Mouse (Mus musculus): ENCODE measurements around the gene Arhgap42. TPM values are rescaled to one million over a fixed set of nuclear protein-coding genes. Genes with fewer than 3 reads are reported as not detected.

The Arhgap42 gene
- polyA plus RNA-seq, 1 experiment from 2014 or later, result 43.4 TPM

- Histone ChIP-seq H3K9ac (ENCODE audit: low read depth, low read length) (no peak overlapping the region), H3K4me1 (ENCODE audit: control insufficient read depth, insufficient read depth, low read length) (no peaks in the 10 kb centered on the region), H3K9me3 (ENCODE audit: control insufficient read depth, low read length) (no peaks in the 10 kb centered on the region), H3K4me3 (ENCODE audit: low read length) (no peak overlapping the region), H3K27me3 (ENCODE audit: control insufficient read depth, insufficient read depth, low read length) (no peaks in the 10 kb centered on the region), H3K27ac (ENCODE audit: low read depth, low read length) (no peak overlapping the region), H3K36me3 (ENCODE audit: control insufficient read depth, insufficient read depth, low read length) (no peaks in the 10 kb centered on the region), H3K4me2 (replicated peaks; ENCODE audit: low read depth, low read length) (no peak overlapping the region)
- 38% methylated on average over 3 of the region's 3 CpGs for WGBS
- peak; percentile 68; the same call in 1 of the 2 replicates for ATAC-seq (ENCODE audit: low FRiP score, low TSS enrichment)
Observed at GRCm38 (mm10) chr9:9104761-9105160, 134.1 kb downstream of the Arhgap42 start.

- Histone ChIP-seq H3K4me1 (ENCODE audit: control insufficient read depth, insufficient read depth, low read length) (no peaks in the 10 kb centered on the region), H3K27me3 (ENCODE audit: control insufficient read depth, insufficient read depth, low read length) (no peaks in the 10 kb centered on the region), H3K9ac (ENCODE audit: low read depth, low read length) (no peak overlapping the region), H3K4me3 (ENCODE audit: low read length) (no peak overlapping the region), H3K4me2 (replicated peaks; ENCODE audit: low read depth, low read length) (no peak overlapping the region), H3K9me3 (ENCODE audit: control insufficient read depth, low read length) (no peaks in the 10 kb centered on the region), H3K27ac (ENCODE audit: low read depth, low read length) (no peak overlapping the region), H3K36me3 (ENCODE audit: control insufficient read depth, insufficient read depth, low read length) (no peaks in the 10 kb centered on the region)
- 84% methylated on average over 2 of the region's 2 CpGs for WGBS
- ATAC-seq (ENCODE audit: low FRiP score, low TSS enrichment), result no peak
Observed at GRCm38 (mm10) chr9:9102158-9102514, 136.8 kb downstream of the Arhgap42 start.

GRCm38 (mm10) chr9:9101482-9102157, 137.3 kb downstream of the Arhgap42 start:
- Histone ChIP-seq H3K4me3 (ENCODE audit: low read length) (no peak overlapping the region), H3K4me1 (ENCODE audit: control insufficient read depth, insufficient read depth, low read length) (no peaks in the 10 kb centered on the region), H3K27me3 (ENCODE audit: control insufficient read depth, insufficient read depth, low read length) (no peaks in the 10 kb centered on the region), H3K9ac (ENCODE audit: low read depth, low read length) (no peak overlapping the region), H3K27ac (ENCODE audit: low read depth, low read length) (no peak overlapping the region), H3K9me3 (ENCODE audit: control insufficient read depth, low read length) (no peaks in the 10 kb centered on the region), H3K4me2 (replicated peaks; ENCODE audit: low read depth, low read length) (no peak overlapping the region), H3K36me3 (ENCODE audit: control insufficient read depth, insufficient read depth, low read length) (no peaks in the 10 kb centered on the region)
- 79% methylated on average over 12 of the region's 12 CpGs for WGBS
- no peak for ATAC-seq (ENCODE audit: low FRiP score, low TSS enrichment)

- H3K27ac ChIP-seq (ENCODE audit: low read depth, low read length), result no peak overlapping the region
- no peak overlapping the region for H3K4me3 ChIP-seq (ENCODE audit: low read length)
- no peak for ATAC-seq (ENCODE audit: low FRiP score, low TSS enrichment)
- H3K36me3 ChIP-seq (ENCODE audit: control insufficient read depth, insufficient read depth, low read length), result no peaks in the 10 kb centered on the region
- H3K9ac ChIP-seq (ENCODE audit: low read depth, low read length), result no peak overlapping the region
- no peaks in the 10 kb centered on the region for H3K4me1 ChIP-seq (ENCODE audit: control insufficient read depth, insufficient read depth, low read length)
- WGBS, result 74% methylated on average over 4 of the region's 4 CpGs
- no peaks in the 10 kb centered on the region for H3K9me3 ChIP-seq (ENCODE audit: control insufficient read depth, low read length)
- H3K4me2 ChIP-seq (replicated peaks; ENCODE audit: low read depth, low read length), result no peak overlapping the region
- no peaks in the 10 kb centered on the region for H3K27me3 ChIP-seq (ENCODE audit: control insufficient read depth, insufficient read depth, low read length)
Observed at GRCm38 (mm10) chr9:9101055-9101454, 137.8 kb downstream of the Arhgap42 start.

- Histone ChIP-seq H3K27ac (ENCODE audit: low read depth, low read length) (no peak overlapping the region), H3K9ac (ENCODE audit: low read depth, low read length) (no peak overlapping the region), H3K36me3 (ENCODE audit: control insufficient read depth, insufficient read depth, low read length) (no peaks in the 10 kb centered on the region), H3K9me3 (ENCODE audit: control insufficient read depth, low read length) (no peaks in the 10 kb centered on the region), H3K27me3 (ENCODE audit: control insufficient read depth, insufficient read depth, low read length) (no peaks in the 10 kb centered on the region), H3K4me1 (ENCODE audit: control insufficient read depth, insufficient read depth, low read length) (no peaks in the 10 kb centered on the region), H3K4me3 (ENCODE audit: low read length) (no peak overlapping the region), H3K4me2 (replicated peaks; ENCODE audit: low read depth, low read length) (no peak overlapping the region)
- 92% methylated on average over 4 of the region's 4 CpGs for WGBS
- ATAC-seq (ENCODE audit: low FRiP score, low TSS enrichment), result no peak
Observed at GRCm38 (mm10) chr9:9097835-9098234, 141.1 kb downstream of the Arhgap42 start.

- WGBS, result 83% methylated on average over 1 of the region's 1 CpGs
- Histone ChIP-seq H3K27me3 (ENCODE audit: control insufficient read depth, insufficient read depth, low read length) (no peaks in the 10 kb centered on the region), H3K9me3 (ENCODE audit: control insufficient read depth, low read length) (no peaks in the 10 kb centered on the region), H3K4me1 (ENCODE audit: control insufficient read depth, insufficient read depth, low read length) (no peaks in the 10 kb centered on the region), H3K4me3 (ENCODE audit: low read length) (no peak overlapping the region), H3K36me3 (ENCODE audit: control insufficient read depth, insufficient read depth, low read length) (no peaks in the 10 kb centered on the region), H3K27ac (ENCODE audit: low read depth, low read length) (no peak overlapping the region), H3K9ac (ENCODE audit: low read depth, low read length) (no peak overlapping the region), H3K4me2 (replicated peaks; ENCODE audit: low read depth, low read length) (no peak overlapping the region)
- no peak for ATAC-seq (ENCODE audit: low FRiP score, low TSS enrichment)
Observed at GRCm38 (mm10) chr9:9096761-9097160, 142.1 kb downstream of the Arhgap42 start.

GRCm38 (mm10) chr9:9093096-9093495, 145.8 kb downstream of the Arhgap42 start:
- no peak overlapping the region for H3K9ac ChIP-seq (ENCODE audit: low read depth, low read length)
- no peak for ATAC-seq (ENCODE audit: low FRiP score, low TSS enrichment)
- no peak overlapping the region for H3K27ac ChIP-seq (ENCODE audit: low read depth, low read length)
- no peaks in the 10 kb centered on the region for H3K4me1 ChIP-seq (ENCODE audit: control insufficient read depth, insufficient read depth, low read length)
- H3K36me3 ChIP-seq (ENCODE audit: control insufficient read depth, insufficient read depth, low read length), result no peaks in the 10 kb centered on the region
- WGBS, result 52% methylated on average over 1 of the region's 1 CpGs
- H3K4me3 ChIP-seq (ENCODE audit: low read length), result no peak overlapping the region
- H3K9me3 ChIP-seq (ENCODE audit: control insufficient read depth, low read length), result no peaks in the 10 kb centered on the region
- no peak overlapping the region for H3K4me2 ChIP-seq (replicated peaks; ENCODE audit: low read depth, low read length)
- H3K27me3 ChIP-seq (ENCODE audit: control insufficient read depth, insufficient read depth, low read length), result no peaks in the 10 kb centered on the region

- no peak overlapping the region for H3K4me3 ChIP-seq (ENCODE audit: low read length)
- 88% methylated on average over 2 of the region's 2 CpGs for WGBS
- H3K9ac ChIP-seq (ENCODE audit: low read depth, low read length), result no peak overlapping the region
- H3K4me2 ChIP-seq (replicated peaks; ENCODE audit: low read depth, low read length), result no peak overlapping the region
- H3K36me3 ChIP-seq (ENCODE audit: control insufficient read depth, insufficient read depth, low read length), result no peaks in the 10 kb centered on the region
- H3K9me3 ChIP-seq (ENCODE audit: control insufficient read depth, low read length), result no peaks in the 10 kb centered on the region
- H3K4me1 ChIP-seq (ENCODE audit: control insufficient read depth, insufficient read depth, low read length), result no peaks in the 10 kb centered on the region
- H3K27me3 ChIP-seq (ENCODE audit: control insufficient read depth, insufficient read depth, low read length), result no peaks in the 10 kb centered on the region
- no peak for ATAC-seq (ENCODE audit: low FRiP score, low TSS enrichment)
- H3K27ac ChIP-seq (ENCODE audit: low read depth, low read length), result no peak overlapping the region
Observed at GRCm38 (mm10) chr9:9083441-9083840, 155.5 kb downstream of the Arhgap42 start.

GRCm38 (mm10) chr9:9052920-9053319, 186.0 kb downstream of the Arhgap42 start:
- ATAC-seq (ENCODE audit: low FRiP score, low TSS enrichment), result no peak
- no peak overlapping the region for H3K4me3 ChIP-seq (ENCODE audit: low read length)

More at GRCm38 (mm10) chr9:9052920-9053319, 186.0 kb downstream of the Arhgap42 start:
- H3K27ac ChIP-seq (ENCODE audit: low read depth, low read length), result no peak overlapping the region
- no peaks in the 10 kb centered on the region for H3K27me3 ChIP-seq (ENCODE audit: control insufficient read depth, insufficient read depth, low read length)
- no peaks in the 10 kb centered on the region for H3K9me3 ChIP-seq (ENCODE audit: control insufficient read depth, low read length)
- no peaks in the 10 kb centered on the region for H3K36me3 ChIP-seq (ENCODE audit: control insufficient read depth, insufficient read depth, low read length)
- H3K4me2 ChIP-seq (replicated peaks; ENCODE audit: low read depth, low read length), result no peak overlapping the region
- no peak overlapping the region for H3K9ac ChIP-seq (ENCODE audit: low read depth, low read length)
- H3K4me1 ChIP-seq (ENCODE audit: control insufficient read depth, insufficient read depth, low read length), result no peaks in the 10 kb centered on the region
